Mouse (Mus musculus) bone marrow macrophage, adult 2 months (primary cell): ENCODE results near the gene Trp53i13.

Source experiments
- CTCF ChIP-seq: IDR thresholded peaks from 2 replicates; pipeline ENCODE4 v1.5.1; 2012; ENCODE audit warnings: low read depth, mild to moderate bottlenecking, low read length, moderate library complexity
- POLR2A ChIP-seq: IDR thresholded peaks from 2 replicates; pipeline ENCODE4 v1.6.1; 2012; ENCODE audit warnings: mild to moderate bottlenecking, low read depth, low read length, borderline replicate concordance

- TF ChIP-seq CTCF (no peak), POLR2A (no peak)
Measured at GRCm38 (mm10) chr11:77483043-77483442, 32.7 kb downstream of the Trp53i13 start.
